Mouse (Mus musculus) forebrain, embryonic 13.5 days (tissue): ENCODE measurements around the gene Wdhd1. TPM values are rescaled to one million over a fixed set of nuclear protein-coding genes. Genes with fewer than 3 reads are reported as not detected.

Experiments used
- ATAC-seq: fragments of 200-750 bp; cut with Nextera tagmentation; 2 replicates; pipeline ENCODE4 v1.8.0; 2017
- H3K27ac ChIP-seq: fragments of 300-500 bp; sonication (generic); 2 replicates; pipeline ENCODE4 v1.5.1; 2015; ENCODE audit warnings: inconsistent platforms, mild to moderate bottlenecking, moderate library complexity
- H3K27me3 ChIP-seq: fragments of 300-500 bp; sonication (generic); 2 replicates; pipeline ENCODE4 v1.6.1; 2015; ENCODE audit warnings: mild to moderate bottlenecking, inconsistent platforms
- H3K36me3 ChIP-seq: fragments of 300-500 bp; sonication (generic); 2 replicates; pipeline ENCODE4 v1.6.1; 2015; ENCODE audit warnings: mild to moderate bottlenecking, inconsistent platforms; ENCODE audit not compliant: poor library complexity, severe bottlenecking
- H3K4me1 ChIP-seq: fragments of 300-500 bp; sonication (generic); 2 replicates; pipeline ENCODE4 v1.6.1; 2015; ENCODE audit warnings: inconsistent platforms
- H3K4me2 ChIP-seq: fragments of 300-500 bp; sonication (generic); 2 replicates; pipeline ENCODE4 v1.6.1; 2015; ENCODE audit warnings: inconsistent platforms, mild to moderate bottlenecking, moderate library complexity
- H3K4me3 ChIP-seq: fragments of 300-500 bp; sonication (generic); 2 replicates; pipeline ENCODE4 v1.5.1; 2015; ENCODE audit warnings: mild to moderate bottlenecking, inconsistent platforms
- H3K9ac ChIP-seq: fragments of 300-500 bp; sonication (generic); 2 replicates; pipeline ENCODE4 v1.6.1; 2015; ENCODE audit warnings: mild to moderate bottlenecking, inconsistent platforms
- H3K9me3 ChIP-seq: fragments of 300-500 bp; sonication (generic); replicated peaks from 2 replicates; pipeline ENCODE4 v1.6.1; 2016; ENCODE audit warnings: inconsistent platforms
- WGBS: fragments of 180-500 bp; shearing (Covaris S2); methylation state at CpG from one replicate; pipeline ENCODE4 v1.1.7; 2015; 5-methylcytosine and 5-hydroxymethylcytosine counted together
- polyA plus RNA-seq: library from polyadenylated mRNA; unstranded; fragments of >200 nt; fragmentation: Nextera tagmentation; extraction: Ambion mirVana; gene quantifications from 2 replicates; pipeline ENCODE4 v1.2.1, GENCODE M21; 2015

The Wdhd1 gene
- polyA plus RNA-seq, 1 experiment from 2014 or later: 30.2 TPM

GRCm38 (mm10) chr14:47298408-47298792 is 21.7 kb upstream of the Wdhd1 start:
- Histone ChIP-seq H3K36me3 (peaks cover 16% of the 10 kb centered on the region; the same call in 1 of the 2 replicates), H3K4me3 (peak overlapping the region; percentile 93), H3K4me1 (peaks cover 28% of the 10 kb centered on the region), H3K4me2 (peak overlapping the region; percentile 83), H3K9me3 (no peaks in the 10 kb centered on the region), H3K9ac (peak overlapping the region; percentile 96), H3K27ac (peak overlapping the region; percentile 96), H3K27me3 (no peaks in the 10 kb centered on the region)
- WGBS: under 1% methylated on average over 31 of the region's 38 CpGs
- peak; percentile 82 for ATAC-seq

GRCm38 (mm10) chr14:47297785-47298407 is 21.2 kb upstream of the Wdhd1 start, which contains the start of gene Mapk1ip1l:
Gene Mapk1ip1l (plus strand): TSS chr14:47298266.
- 1% methylated on average over 34 of the region's 34 CpGs for WGBS
- H3K4me2 ChIP-seq: peak within 1 kb of the TSS; percentile 83
- H3K4me1 ChIP-seq: peaks cover 27% of the 10 kb centered on the region
- H3K4me3 ChIP-seq: peak within 1 kb of the TSS; percentile 93
- H3K27me3 ChIP-seq: no peaks in the 10 kb centered on the region
- H3K27ac ChIP-seq: peak within 1 kb of the TSS; percentile 96
- H3K9me3 ChIP-seq: no peaks in the 10 kb centered on the region
- peaks cover 11% of the 10 kb centered on the region; the same call in 1 of the 2 replicates for H3K36me3 ChIP-seq
- H3K9ac ChIP-seq: peak within 1 kb of the TSS; percentile 96
- peak; percentile 94 for ATAC-seq

- peaks cover 4% of the 10 kb centered on the region; the same call in 1 of the 2 replicates for H3K36me3 ChIP-seq
- H3K9me3 ChIP-seq: no peaks in the 10 kb centered on the region
- no peaks in the 10 kb centered on the region for H3K27me3 ChIP-seq
- peaks cover 21% of the 10 kb centered on the region for H3K4me1 ChIP-seq
- no peak overlapping the region for H3K4me2 ChIP-seq
- no peak overlapping the region for H3K4me3 ChIP-seq
- whole genome bisulfite sequencing: 85% methylated on average over 2 of the region's 2 CpGs
- ATAC-seq: no peak
- H3K9ac ChIP-seq: no peak overlapping the region
- no peak overlapping the region for H3K27ac ChIP-seq
These were observed 19.6 kb upstream of the Wdhd1 start for GRCm38 (mm10) chr14:47296232-47296631.

GRCm38 (mm10) chr14:47294136-47294535 is 17.5 kb upstream of the Wdhd1 start:
- ATAC-seq: no peak

GRCm38 (mm10) chr14:47291772-47292171 is 15.1 kb upstream of the Wdhd1 start:
- no peaks in the 10 kb centered on the region for H3K4me1 ChIP-seq

More at GRCm38 (mm10) chr14:47294136-47294535, 17.5 kb upstream of the Wdhd1 start:
- Histone ChIP-seq H3K27me3 (no peaks in the 10 kb centered on the region), H3K27ac (no peak overlapping the region), H3K36me3 (peaks cover 14% of the 10 kb centered on the region), H3K9me3 (no peaks in the 10 kb centered on the region), H3K4me1 (peaks cover 3% of the 10 kb centered on the region), H3K9ac (no peak overlapping the region), H3K4me3 (no peak overlapping the region), H3K4me2 (no peak overlapping the region)
- 62% methylated on average over 4 of the region's 4 CpGs for WGBS

GRCm38 (mm10) chr14:47287021-47287420 is 10.4 kb upstream of the Wdhd1 start:
- ATAC-seq: no peak

More at GRCm38 (mm10) chr14:47291772-47292171, 15.1 kb upstream of the Wdhd1 start:
- 86% methylated on average over 1 of the region's 1 CpGs for WGBS
- ATAC-seq: no peak
- H3K4me2 ChIP-seq: no peak overlapping the region
- no peak overlapping the region for H3K4me3 ChIP-seq
- H3K27ac ChIP-seq: no peak overlapping the region
- H3K9me3 ChIP-seq: no peaks in the 10 kb centered on the region
- H3K27me3 ChIP-seq: no peaks in the 10 kb centered on the region
- no peak overlapping the region for H3K9ac ChIP-seq
- peaks cover 14% of the 10 kb centered on the region for H3K36me3 ChIP-seq

GRCm38 (mm10) chr14:47286215-47286614 is 9.6 kb upstream of the Wdhd1 start:
- Histone ChIP-seq H3K4me1 (no peaks in the 10 kb centered on the region), H3K27ac (no peak overlapping the region), H3K9me3 (no peaks in the 10 kb centered on the region), H3K9ac (no peak overlapping the region), H3K27me3 (no peaks in the 10 kb centered on the region), H3K36me3 (peaks cover 14% of the 10 kb centered on the region), H3K4me3 (no peak overlapping the region), H3K4me2 (no peak overlapping the region)
- ATAC-seq: no peak
- WGBS: 90% methylated on average over 1 of the region's 1 CpGs

More at GRCm38 (mm10) chr14:47287021-47287420, 10.4 kb upstream of the Wdhd1 start:
- WGBS: 87% methylated on average over 5 of the region's 5 CpGs
- no peaks in the 10 kb centered on the region for H3K4me1 ChIP-seq
- no peak overlapping the region for H3K4me2 ChIP-seq
- peaks cover 14% of the 10 kb centered on the region for H3K36me3 ChIP-seq
- no peak overlapping the region for H3K9ac ChIP-seq
- no peaks in the 10 kb centered on the region for H3K27me3 ChIP-seq
- no peak overlapping the region for H3K27ac ChIP-seq
- no peak overlapping the region for H3K4me3 ChIP-seq
- H3K9me3 ChIP-seq: no peaks in the 10 kb centered on the region

- Histone ChIP-seq H3K4me2 (no peak overlapping the region), H3K9me3 (no peaks in the 10 kb centered on the region), H3K9ac (no peak overlapping the region), H3K27ac (no peak overlapping the region), H3K36me3 (peaks cover 9% of the 10 kb centered on the region), H3K4me3 (no peak overlapping the region), H3K4me1 (no peaks in the 10 kb centered on the region), H3K27me3 (no peaks in the 10 kb centered on the region)
- 94% methylated on average over 2 of the region's 2 CpGs for WGBS
- no peak for ATAC-seq
These were observed 8.6 kb upstream of the Wdhd1 start for GRCm38 (mm10) chr14:47285271-47285670.

GRCm38 (mm10) chr14:47283568-47283967 is 6.9 kb upstream of the Wdhd1 start:
- no peak overlapping the region for H3K9ac ChIP-seq
- H3K4me1 ChIP-seq: peaks cover under 1% of the 10 kb centered on the region
- WGBS: 94% methylated on average over 7 of the region's 7 CpGs
- H3K4me3 ChIP-seq: no peak overlapping the region
- no peaks in the 10 kb centered on the region for H3K9me3 ChIP-seq
- H3K4me2 ChIP-seq: no peak overlapping the region
- H3K36me3 ChIP-seq: no peaks in the 10 kb centered on the region
- H3K27me3 ChIP-seq: no peaks in the 10 kb centered on the region
- H3K27ac ChIP-seq: no peak overlapping the region
- ATAC-seq: no peak

- no peaks in the 10 kb centered on the region for H3K36me3 ChIP-seq
- ATAC-seq: no peak
- 90% methylated on average over 4 of the region's 4 CpGs for WGBS
- no peaks in the 10 kb centered on the region for H3K27me3 ChIP-seq
- no peaks in the 10 kb centered on the region for H3K9me3 ChIP-seq
- H3K4me2 ChIP-seq: no peak overlapping the region
- no peak overlapping the region for H3K27ac ChIP-seq
- no peak overlapping the region for H3K9ac ChIP-seq
- H3K4me3 ChIP-seq: no peak overlapping the region
- H3K4me1 ChIP-seq: peaks cover 7% of the 10 kb centered on the region
These were observed 4.9 kb upstream of the Wdhd1 start for GRCm38 (mm10) chr14:47281535-47281934.

GRCm38 (mm10) chr14:47279058-47279457 is 2.4 kb upstream of the Wdhd1 start:
- no peak overlapping the region for H3K4me3 ChIP-seq
- no peaks in the 10 kb centered on the region for H3K36me3 ChIP-seq
- H3K27me3 ChIP-seq: no peaks in the 10 kb centered on the region
- no peak overlapping the region for H3K27ac ChIP-seq
- no peaks in the 10 kb centered on the region for H3K9me3 ChIP-seq
- 86% methylated on average over 2 of the region's 2 CpGs for WGBS
- no peak overlapping the region for H3K9ac ChIP-seq
- no peak overlapping the region for H3K4me2 ChIP-seq
- H3K4me1 ChIP-seq: peaks cover 24% of the 10 kb centered on the region
- ATAC-seq: no peak

GRCm38 (mm10) chr14:47276036-47276603 is 537 bp downstream of the Wdhd1 start:
- H3K4me3 ChIP-seq: peak overlapping the region; percentile 88
- H3K36me3 ChIP-seq: peaks cover 11% of the 10 kb centered on the region
- no peaks in the 10 kb centered on the region for H3K27me3 ChIP-seq
- peaks cover 24% of the 10 kb centered on the region for H3K4me1 ChIP-seq
- H3K9ac ChIP-seq: peak overlapping the region; percentile 86
- H3K4me2 ChIP-seq: peak overlapping the region; percentile 77
- no peaks in the 10 kb centered on the region for H3K9me3 ChIP-seq
- ATAC-seq: peak; percentile 25
- peak overlapping the region; percentile 90 for H3K27ac ChIP-seq
- WGBS: 2% methylated on average over 22 of the region's 22 CpGs
